Mouse (Mus musculus): Measurements from ENCODE around the gene Gpr146. TPM values are rescaled to one million over a fixed set of nuclear protein-coding genes. Genes with fewer than 3 reads are reported as not detected.
A peak's percentile ranks its signal among the peaks of the same experiment; 100 is the strongest.

Gpr146 gene
- polyA plus RNA-seq, 1 experiment from 2014 or later, result 22.7 TPM

DNA sequence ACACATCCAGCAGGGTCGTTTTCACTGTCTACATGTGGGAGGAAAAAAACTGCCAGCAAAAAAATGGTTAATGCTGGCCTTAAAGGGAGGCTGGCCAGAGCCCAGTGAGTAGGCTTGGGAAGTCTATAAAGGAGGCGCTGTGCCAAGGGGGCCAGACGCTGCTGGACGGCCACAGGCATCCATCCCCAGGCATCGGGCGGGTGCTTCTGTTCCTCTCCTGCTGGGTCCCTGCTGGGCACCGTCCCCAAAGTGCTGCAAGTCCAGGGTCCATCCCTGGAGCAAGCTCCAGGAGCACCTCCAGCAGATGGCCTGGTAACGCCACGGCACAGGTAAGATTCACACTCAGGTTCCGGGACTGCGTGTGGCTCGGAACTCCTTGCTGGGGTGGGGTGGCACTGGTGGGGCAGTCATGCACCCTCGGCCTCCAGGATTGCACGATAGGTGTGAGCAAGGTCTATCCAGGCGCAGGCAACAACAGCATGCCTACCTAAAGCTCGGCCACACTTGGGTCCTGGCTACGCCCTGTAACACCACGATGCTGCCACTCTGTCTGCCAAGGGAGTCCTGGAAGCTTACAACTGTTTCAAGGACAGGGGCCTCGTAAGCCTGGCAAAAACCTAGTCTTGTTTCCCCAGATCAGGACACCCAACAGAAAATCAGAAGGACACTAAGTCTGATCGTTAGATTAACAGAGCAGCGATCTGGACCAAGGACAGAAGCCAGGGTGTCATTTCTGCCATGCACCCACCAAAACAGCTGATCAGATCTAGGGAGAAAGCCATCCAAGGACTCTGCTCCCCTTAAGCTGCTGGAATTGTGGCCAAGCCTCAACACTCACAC lies 45.7 kb downstream of the Gpr146 start, which contains the start of gene Gper1:
Gene Gper1 (plus strand): TSS at position 126 of the 840 bp plus-strand sequence.
- H3K9ac ChIP-seq (replicated peaks; ENCODE audit: low read depth), result no peak within 1 kb of the TSS
- H3K4me2 ChIP-seq (replicated peaks; ENCODE audit: low read depth, low read length), result peak within 1 kb of the TSS; percentile 32; the same call in 1 of the 2 replicates
- no peaks in the 10 kb centered on the region for H3K36me3 ChIP-seq (ENCODE audit: insufficient read depth, low read length)
- DNase-seq (ENCODE audit: low spot score) (peak; percentile 69), ATAC-seq (0 out of 2 replicates have a peak, but pooled peaks have one; percentile 36)
- H3K27me3 ChIP-seq (replicated peaks; ENCODE audit: insufficient read depth, low read length), result no peaks in the 10 kb centered on the region
- H3K9me3 ChIP-seq (ENCODE audit: low read length), result no peaks in the 10 kb centered on the region
- H3K4me3 ChIP-seq (ENCODE audit: low read depth, low read length), result no peak within 1 kb of the TSS
- H3K27ac ChIP-seq (ENCODE audit: low read length), result no peak within 1 kb of the TSS
- peaks cover 5% of the 10 kb centered on the region; the same call in 1 of the 2 replicates for H3K4me1 ChIP-seq (ENCODE audit: insufficient read depth, low read depth, low read length)
- TF ChIP-seq EP300 (IDR thresholded peaks at IDR 0.05) (no peak), CTCF (IDR thresholded peaks at IDR 0.05) (peak; percentile 19)
- WGBS, result 34% methylated on average over 21 of the region's 21 CpGs

DNA sequence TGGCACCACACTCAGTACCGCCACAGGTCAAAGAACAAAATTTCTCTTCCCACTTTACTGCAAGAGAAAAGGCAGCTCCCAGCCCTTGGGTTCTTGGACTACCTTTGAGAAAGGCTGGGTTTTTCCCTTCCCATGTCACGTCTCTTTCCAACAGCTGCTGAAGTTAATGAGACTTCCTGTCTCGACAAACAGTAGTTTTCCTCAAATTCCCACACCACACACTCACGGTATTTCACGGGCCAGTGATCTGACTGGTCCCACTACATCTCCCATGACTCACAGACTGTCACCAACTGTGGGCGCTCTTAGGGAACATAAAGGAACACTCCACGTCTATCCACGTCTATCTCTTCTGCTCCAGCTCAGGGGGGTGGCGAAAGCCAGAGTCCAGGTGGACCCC lies 47.7 kb downstream of the Gpr146 start:
- Histone ChIP-seq H3K4me1 (ENCODE audit: insufficient read depth, low read depth, low read length) (no peaks in the 10 kb centered on the region; the same call in 1 of the 2 replicates), H3K27ac (ENCODE audit: low read length) (no peak overlapping the region), H3K9me3 (ENCODE audit: low read length) (no peaks in the 10 kb centered on the region), H3K4me2 (replicated peaks; ENCODE audit: low read depth, low read length) (no peak overlapping the region), H3K27me3 (replicated peaks; ENCODE audit: insufficient read depth, low read length) (no peaks in the 10 kb centered on the region), H3K36me3 (ENCODE audit: insufficient read depth, low read length) (no peaks in the 10 kb centered on the region), H3K4me3 (ENCODE audit: low read depth, low read length) (no peak overlapping the region), H3K9ac (replicated peaks; ENCODE audit: low read depth) (no peak overlapping the region)
- 64% methylated on average over 9 of the region's 9 CpGs for WGBS
- DNase-seq (ENCODE audit: low spot score), result no peak
- ATAC-seq, result no peak
- no peak for TF ChIP-seq EP300 (IDR thresholded peaks at IDR 0.05)
- TF ChIP-seq CTCF (IDR thresholded peaks at IDR 0.05), result no peak

DNA sequence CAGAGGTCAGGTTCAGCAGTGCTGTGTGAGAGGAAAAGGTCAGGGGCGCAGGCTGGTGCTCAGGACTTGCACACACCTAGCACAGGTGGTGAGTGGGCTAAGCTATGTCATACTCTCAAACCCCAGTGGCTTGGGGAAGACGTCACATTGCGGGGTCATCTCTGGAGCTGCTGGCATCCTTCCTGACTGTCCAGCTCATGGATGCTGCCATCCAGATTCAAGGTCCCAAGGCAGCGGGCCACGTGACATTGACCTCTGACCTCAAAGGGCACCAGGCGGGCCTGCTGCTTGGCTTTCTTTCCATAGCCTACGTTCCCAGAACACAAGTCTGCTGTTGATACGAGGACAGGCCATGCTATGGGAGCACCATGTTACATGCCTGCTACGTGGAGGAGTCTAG lies 49.5 kb downstream of the Gpr146 start:
- H3K4me1 ChIP-seq (ENCODE audit: insufficient read depth, low read depth, low read length), result no peaks in the 10 kb centered on the region; the same call in 1 of the 2 replicates
- H3K27me3 ChIP-seq (replicated peaks; ENCODE audit: insufficient read depth, low read length), result no peaks in the 10 kb centered on the region
- TF ChIP-seq EP300 (IDR thresholded peaks at IDR 0.05), result no peak
- TF ChIP-seq CTCF (IDR thresholded peaks at IDR 0.05), result no peak
- no peak for DNase-seq (ENCODE audit: low spot score)
- H3K36me3 ChIP-seq (ENCODE audit: insufficient read depth, low read length), result no peaks in the 10 kb centered on the region; the same call in 1 of the 2 replicates
- ATAC-seq, result no peak
- WGBS, result 91% methylated on average over 9 of the region's 9 CpGs
- no peak overlapping the region for H3K4me2 ChIP-seq (replicated peaks; ENCODE audit: low read depth, low read length)
- no peaks in the 10 kb centered on the region for H3K9me3 ChIP-seq (ENCODE audit: low read length)
- no peak overlapping the region for H3K4me3 ChIP-seq (ENCODE audit: low read depth, low read length)
- no peak overlapping the region for H3K27ac ChIP-seq (ENCODE audit: low read length)
- H3K9ac ChIP-seq (replicated peaks; ENCODE audit: low read depth), result no peak overlapping the region

- WGBS, result 35% methylated on average over 9 of the region's 9 CpGs
- Histone ChIP-seq H3K27ac (ENCODE audit: low read length) (peak overlapping the region; percentile 35; the same call in 1 of the 2 replicates), H3K9ac (replicated peaks; ENCODE audit: low read depth) (no peak overlapping the region), H3K4me1 (ENCODE audit: insufficient read depth, low read depth, low read length) (no peaks in the 10 kb centered on the region; the same call in 1 of the 2 replicates), H3K4me2 (replicated peaks; ENCODE audit: low read depth, low read length) (no peak overlapping the region), H3K9me3 (ENCODE audit: low read length) (no peaks in the 10 kb centered on the region), H3K36me3 (ENCODE audit: insufficient read depth, low read length) (no peaks in the 10 kb centered on the region; the same call in 1 of the 2 replicates), H3K27me3 (replicated peaks; ENCODE audit: insufficient read depth, low read length) (no peaks in the 10 kb centered on the region), H3K4me3 (ENCODE audit: low read depth, low read length) (no peak overlapping the region)
- DNase-seq (ENCODE audit: low spot score), result peak; percentile 65
- TF ChIP-seq EP300 (IDR thresholded peaks at IDR 0.05) (no peak), CTCF (IDR thresholded peaks at IDR 0.05) (no peak)
- peak; percentile 56 for ATAC-seq
These were observed 50.5 kb downstream of the Gpr146 start for GRCm38 (mm10) chr5:139427989-139428388.

GRCm38 (mm10) chr5:139429818-139430341 lies 52.4 kb downstream of the Gpr146 start:
- no peaks in the 10 kb centered on the region; the same call in 1 of the 2 replicates for H3K36me3 ChIP-seq (ENCODE audit: insufficient read depth, low read length)
- ATAC-seq (no peak), DNase-seq (ENCODE audit: low spot score) (no peak)
- no peaks in the 10 kb centered on the region for H3K27me3 ChIP-seq (replicated peaks; ENCODE audit: insufficient read depth, low read length)
- H3K4me2 ChIP-seq (replicated peaks; ENCODE audit: low read depth, low read length), result no peak overlapping the region
- H3K27ac ChIP-seq (ENCODE audit: low read length), result no peak overlapping the region
- no peak overlapping the region for H3K9ac ChIP-seq (replicated peaks; ENCODE audit: low read depth)
- WGBS, result 22% methylated on average over 10 of the region's 12 CpGs
- H3K4me1 ChIP-seq (ENCODE audit: insufficient read depth, low read depth, low read length), result no peaks in the 10 kb centered on the region; the same call in 1 of the 2 replicates
- no peak overlapping the region for H3K4me3 ChIP-seq (ENCODE audit: low read depth, low read length)
- H3K9me3 ChIP-seq (ENCODE audit: low read length), result no peaks in the 10 kb centered on the region
- TF ChIP-seq CTCF (IDR thresholded peaks at IDR 0.05) (no peak), EP300 (IDR thresholded peaks at IDR 0.05) (no peak)

DNA sequence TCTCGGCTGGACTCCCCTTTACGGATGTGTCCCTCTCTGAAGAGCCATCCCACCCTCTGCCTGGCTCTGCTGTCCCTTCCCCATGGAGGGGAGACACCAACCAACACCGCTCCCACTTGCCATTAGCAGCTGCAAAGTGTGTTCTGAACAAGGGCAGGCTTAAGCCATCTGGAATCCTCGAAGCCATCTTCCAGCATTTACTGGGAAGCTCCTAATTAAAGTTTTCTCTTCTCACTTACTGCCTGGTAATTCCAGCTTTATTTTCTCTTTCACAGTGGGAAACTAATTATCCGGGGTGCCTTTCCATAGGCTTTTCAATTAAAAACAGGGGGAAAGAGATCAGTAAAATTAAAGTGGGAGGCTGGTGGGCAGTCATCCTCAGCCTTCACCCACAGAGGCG lies 54.8 kb downstream of the Gpr146 start:
- DNase-seq (ENCODE audit: low spot score), result no peak
- WGBS, result 88% methylated on average over 6 of the region's 6 CpGs
- Histone ChIP-seq H3K4me1 (ENCODE audit: insufficient read depth, low read depth, low read length) (no peaks in the 10 kb centered on the region; the same call in 1 of the 2 replicates), H3K27me3 (replicated peaks; ENCODE audit: insufficient read depth, low read length) (no peaks in the 10 kb centered on the region), H3K4me2 (replicated peaks; ENCODE audit: low read depth, low read length) (no peak overlapping the region), H3K27ac (ENCODE audit: low read length) (no peak overlapping the region), H3K9ac (replicated peaks; ENCODE audit: low read depth) (no peak overlapping the region), H3K4me3 (ENCODE audit: low read depth, low read length) (no peak overlapping the region), H3K36me3 (ENCODE audit: insufficient read depth, low read length) (no peaks in the 10 kb centered on the region; the same call in 1 of the 2 replicates), H3K9me3 (ENCODE audit: low read length) (no peaks in the 10 kb centered on the region)
- TF ChIP-seq EP300 (IDR thresholded peaks at IDR 0.05) (no peak), CTCF (IDR thresholded peaks at IDR 0.05) (no peak)
- ATAC-seq, result no peak

All from lung, postnatal 0 days (tissue).